Mouse (Mus musculus) CH12.LX (cell line): ENCODE measurements around the gene Srebf2.

Experiments
- CHD1 ChIP-seq: IDR thresholded peaks from 2 replicates; pipeline ENCODE4 v1.6.1; 2012; ENCODE audit warnings: low read depth, low read length, improper control_type of control experiment, inconsistent platforms
- CTCF ChIP-seq, 2 experiments: IDR thresholded peaks in 1 of 2; conservative IDR thresholded peaks in 1 of 2; 2 replicates each; pipeline ENCODE4 v1.5.1; 2011 to 2012; ENCODE audit warnings: low read depth in 2 of 2, low read length in 2 of 2, improper control_type of control experiment in 1 of 2, inconsistent platforms in 1 of 2, mild to moderate bottlenecking in 1 of 2, moderate library complexity in 1 of 2
- HCFC1 ChIP-seq: IDR thresholded peaks from 2 replicates; pipeline ENCODE4 v1.6.1; 2012; ENCODE audit warnings: low read depth, mild to moderate bottlenecking, inconsistent platforms, low read length, improper control_type of control experiment
- IRF4 ChIP-seq: IDR thresholded peaks from 2 replicates; pipeline ENCODE4 v1.6.1; 2014; ENCODE audit warnings: low read depth, mild to moderate bottlenecking, inconsistent platforms, low read length, improper control_type of control experiment
- KAT2A ChIP-seq: IDR thresholded peaks from 2 replicates; pipeline ENCODE4 v1.6.1; 2012; ENCODE audit warnings: low read length, improper control_type of control experiment, inconsistent platforms; ENCODE audit not compliant: insufficient replicate concordance
- MEF2A ChIP-seq: IDR thresholded peaks from 2 replicates; pipeline ENCODE4 v1.6.1; 2014; ENCODE audit warnings: low read depth, mild to moderate bottlenecking, inconsistent platforms, low read length, improper control_type of control experiment, borderline replicate concordance
- NELFE ChIP-seq: IDR thresholded peaks from 2 replicates; pipeline ENCODE4 v1.6.1; 2011; ENCODE audit warnings: low read depth, low read length, improper control_type of control experiment
- POLR2A ChIP-seq: IDR thresholded peaks from 2 replicates; pipeline ENCODE4 v1.6.1; 2011; ENCODE audit warnings: low read depth, mild to moderate bottlenecking, improper control_type of control experiment, low read length
- POLR2AphosphoS2 ChIP-seq: IDR thresholded peaks from 2 replicates; pipeline ENCODE4 v1.6.1; 2011; ENCODE audit warnings: low read depth, low read length, improper control_type of control experiment
- RAD21 ChIP-seq: IDR thresholded peaks from 2 replicates; pipeline ENCODE4 v1.6.1; 2011; ENCODE audit warnings: low read depth, mild to moderate bottlenecking, low read length, improper control_type of control experiment, moderate library complexity
- SMC3 ChIP-seq: IDR thresholded peaks from 2 replicates; pipeline ENCODE4 v1.6.1; 2011; ENCODE audit warnings: low read depth, low read length, improper control_type of control experiment
- TCF12 ChIP-seq: IDR thresholded peaks from 2 replicates; pipeline ENCODE4 v1.6.1; 2014; ENCODE audit warnings: low read depth, mild to moderate bottlenecking, inconsistent platforms, low read length, improper control_type of control experiment
- USF1 ChIP-seq: IDR thresholded peaks from 2 replicates; pipeline ENCODE4 v1.6.1; 2014; ENCODE audit warnings: low read depth, mild to moderate bottlenecking, inconsistent platforms, low read length, improper control_type of control experiment
- ZC3H11A ChIP-seq: IDR thresholded peaks from 2 replicates; pipeline ENCODE4 v1.6.1; 2012; ENCODE audit warnings: low read depth, mild to moderate bottlenecking, inconsistent platforms, low read length, improper control_type of control experiment

GRCm38 (mm10) chr15:82232651-82233050 is 85.7 kb downstream of the Srebf2 start:
- TF ChIP-seq CHD1 (no peak), CTCF (conservative IDR thresholded peaks at IDR 0.05 in 1 of 2, IDR thresholded peaks at IDR 0.05 in 1 of 2; ENCODE audit: low read depth in 2 of 2, low read length in 2 of 2) (no peak), NELFE (no peak), RAD21 (no peak), ZC3H11A (no peak), POLR2A (no peak), MEF2A (no peak), IRF4 (no peak), TCF12 (no peak), SMC3 (no peak), POLR2AphosphoS2 (no peak), KAT2A (no peak), USF1 (no peak), HCFC1 (no peak)
